Mouse (Mus musculus): ENCODE results near the gene Lysmd1. TPM values are rescaled to one million over a fixed set of nuclear protein-coding genes. Genes with fewer than 3 reads are reported as not detected.
"Not testable (repeated sequence)": the region's sequence is repeated elsewhere in the genome, so short reads cannot be mapped to it uniquely, and the experiment has no call there.

Lysmd1 gene
- polyA plus RNA-seq, 1 experiment from 2014 or later, result 11.7 TPM

GRCm38 (mm10) chr3:95132389-95132788, 1.5 kb upstream of the Lysmd1 start:
- not testable (repeated sequence) for H3K4me1 ChIP-seq (replicated peaks; ENCODE audit: control insufficient read depth, insufficient read depth, low read length); H3K36me3 ChIP-seq (ENCODE audit: control insufficient read depth, insufficient read depth, low read length); H3K27me3 ChIP-seq (ENCODE audit: control insufficient read depth, insufficient read depth, low read length); H3K4me2 ChIP-seq (ENCODE audit: low read depth, low read length, severe bottlenecking); H3K4me3 ChIP-seq (ENCODE audit: low read depth, low read length); H3K9me3 ChIP-seq (ENCODE audit: control insufficient read depth, low read length); ATAC-seq (replicated peaks; ENCODE audit: low FRiP score); H3K9ac ChIP-seq (ENCODE audit: low read length); DNase-seq (ENCODE audit: low spot score); H3K27ac ChIP-seq (ENCODE audit: low read depth, low read length)
- 75% methylated on average over 2 of the region's 2 CpGs for WGBS

- H3K4me3 ChIP-seq (ENCODE audit: low read depth, low read length), result peak overlapping the region; percentile 56
- no peaks in the 10 kb centered on the region for H3K9me3 ChIP-seq (ENCODE audit: control insufficient read depth, low read length)
- DNase-seq (ENCODE audit: low spot score) (no peak), ATAC-seq (replicated peaks; ENCODE audit: low FRiP score) (no peak; the same call in 1 of the 2 replicates)
- 0 out of 2 replicates have a peak, but pooled peaks cover 7% of the 10 kb centered on the region for H3K4me1 ChIP-seq (replicated peaks; ENCODE audit: control insufficient read depth, insufficient read depth, low read length)
- 0 out of 2 replicates have a peak overlapping the region, but pooled peaks have one; percentile 14 for H3K27ac ChIP-seq (ENCODE audit: low read depth, low read length)
- peak overlapping the region; percentile 70 for H3K9ac ChIP-seq (ENCODE audit: low read length)
- H3K4me2 ChIP-seq (ENCODE audit: low read depth, low read length, severe bottlenecking), result peak overlapping the region; percentile 90
- WGBS, result 58% methylated on average over 11 of the region's 11 CpGs
- H3K36me3 ChIP-seq (ENCODE audit: control insufficient read depth, insufficient read depth, low read length), result no peaks in the 10 kb centered on the region
- H3K27me3 ChIP-seq (ENCODE audit: control insufficient read depth, insufficient read depth, low read length), result no peaks in the 10 kb centered on the region
Measured at GRCm38 (mm10) chr3:95133176-95133575, 712 bp upstream of the Lysmd1 start.

GRCm38 (mm10) chr3:95134133-95134532, 245 bp downstream of the Lysmd1 start:
- H3K27me3 ChIP-seq (ENCODE audit: control insufficient read depth, insufficient read depth, low read length); DNase-seq (ENCODE audit: low spot score); H3K9ac ChIP-seq (ENCODE audit: low read length); H3K27ac ChIP-seq (ENCODE audit: low read depth, low read length); H3K4me2 ChIP-seq (ENCODE audit: low read depth, low read length, severe bottlenecking); H3K4me1 ChIP-seq (replicated peaks; ENCODE audit: control insufficient read depth, insufficient read depth, low read length); H3K36me3 ChIP-seq (ENCODE audit: control insufficient read depth, insufficient read depth, low read length); H3K4me3 ChIP-seq (ENCODE audit: low read depth, low read length); H3K9me3 ChIP-seq (ENCODE audit: control insufficient read depth, low read length): not testable (repeated sequence)
- no CpG with 5 or more reads among the region's 12 CpGs for WGBS
- peak; percentile 40 for ATAC-seq (replicated peaks; ENCODE audit: low FRiP score)

- Histone ChIP-seq H3K4me1 (replicated peaks; ENCODE audit: control insufficient read depth, insufficient read depth, low read length) (0 out of 2 replicates have a peak, but pooled peaks cover 7% of the 10 kb centered on the region), H3K4me2 (ENCODE audit: low read depth, low read length, severe bottlenecking) (peak overlapping the region; percentile 32), H3K27ac (ENCODE audit: low read depth, low read length) (no peak overlapping the region), H3K36me3 (ENCODE audit: control insufficient read depth, insufficient read depth, low read length) (no peaks in the 10 kb centered on the region), H3K9me3 (ENCODE audit: control insufficient read depth, low read length) (no peaks in the 10 kb centered on the region), H3K9ac (ENCODE audit: low read length) (no peak overlapping the region), H3K27me3 (ENCODE audit: control insufficient read depth, insufficient read depth, low read length) (no peaks in the 10 kb centered on the region), H3K4me3 (ENCODE audit: low read depth, low read length) (peak overlapping the region; percentile 17; the same call in 1 of the 2 replicates)
- ATAC-seq (replicated peaks; ENCODE audit: low FRiP score) (0 out of 2 replicates have a peak, but pooled peaks have one; percentile 22), DNase-seq (ENCODE audit: low spot score) (no peak)
- WGBS, result 43% methylated on average over 6 of the region's 6 CpGs
Measured at GRCm38 (mm10) chr3:95135023-95135422, 1.1 kb downstream of the Lysmd1 start.

GRCm38 (mm10) chr3:95135433-95136052, 1.7 kb downstream of the Lysmd1 start:
- Histone ChIP-seq H3K9ac (ENCODE audit: low read length) (no peak overlapping the region), H3K27ac (ENCODE audit: low read depth, low read length) (no peak overlapping the region), H3K36me3 (ENCODE audit: control insufficient read depth, insufficient read depth, low read length) (no peaks in the 10 kb centered on the region), H3K4me1 (replicated peaks; ENCODE audit: control insufficient read depth, insufficient read depth, low read length) (0 out of 2 replicates have a peak, but pooled peaks cover 7% of the 10 kb centered on the region), H3K9me3 (ENCODE audit: control insufficient read depth, low read length) (no peaks in the 10 kb centered on the region), H3K4me2 (ENCODE audit: low read depth, low read length, severe bottlenecking) (peak overlapping the region; percentile 32; the same call in 1 of the 2 replicates), H3K27me3 (ENCODE audit: control insufficient read depth, insufficient read depth, low read length) (no peaks in the 10 kb centered on the region), H3K4me3 (ENCODE audit: low read depth, low read length) (no peak overlapping the region)
- no peak for ATAC-seq (replicated peaks; ENCODE audit: low FRiP score)
- no peak for DNase-seq (ENCODE audit: low spot score)
- WGBS, result 89% methylated on average over 7 of the region's 7 CpGs

GRCm38 (mm10) chr3:95136336-95136735, 2.4 kb downstream of the Lysmd1 start:
- no peak for ATAC-seq (replicated peaks; ENCODE audit: low FRiP score)
- H3K4me3 ChIP-seq (ENCODE audit: low read depth, low read length), result no peak overlapping the region

GRCm38 (mm10) chr3:95139586-95140288, 5.8 kb downstream of the Lysmd1 start:
- 76% methylated on average over 25 of the region's 25 CpGs for WGBS
- ATAC-seq (replicated peaks; ENCODE audit: low FRiP score) (no peak), DNase-seq (ENCODE audit: low spot score) (no peak)
- H3K9me3 ChIP-seq (ENCODE audit: control insufficient read depth, low read length), result no peaks in the 10 kb centered on the region
- no peak overlapping the region for H3K27ac ChIP-seq (ENCODE audit: low read depth, low read length)
- no peaks in the 10 kb centered on the region for H3K27me3 ChIP-seq (ENCODE audit: control insufficient read depth, insufficient read depth, low read length)
- no peaks in the 10 kb centered on the region for H3K36me3 ChIP-seq (ENCODE audit: control insufficient read depth, insufficient read depth, low read length)
- no peak overlapping the region for H3K9ac ChIP-seq (ENCODE audit: low read length)
- H3K4me3 ChIP-seq (ENCODE audit: low read depth, low read length), result no peak overlapping the region
- H3K4me2 ChIP-seq (ENCODE audit: low read depth, low read length, severe bottlenecking), result no peak overlapping the region
- H3K4me1 ChIP-seq (replicated peaks; ENCODE audit: control insufficient read depth, insufficient read depth, low read length), result 0 out of 2 replicates have a peak, but pooled peaks cover 2% of the 10 kb centered on the region

More at GRCm38 (mm10) chr3:95136336-95136735, 2.4 kb downstream of the Lysmd1 start:
- Histone ChIP-seq H3K27ac (ENCODE audit: low read depth, low read length) (no peak overlapping the region), H3K36me3 (ENCODE audit: control insufficient read depth, insufficient read depth, low read length) (no peaks in the 10 kb centered on the region), H3K4me1 (replicated peaks; ENCODE audit: control insufficient read depth, insufficient read depth, low read length) (0 out of 2 replicates have a peak, but pooled peaks cover 7% of the 10 kb centered on the region), H3K4me2 (ENCODE audit: low read depth, low read length, severe bottlenecking) (no peak overlapping the region), H3K27me3 (ENCODE audit: control insufficient read depth, insufficient read depth, low read length) (no peaks in the 10 kb centered on the region), H3K9me3 (ENCODE audit: control insufficient read depth, low read length) (no peaks in the 10 kb centered on the region), H3K9ac (ENCODE audit: low read length) (no peak overlapping the region)
- no peak for DNase-seq (ENCODE audit: low spot score)
- 89% methylated on average over 3 of the region's 3 CpGs for WGBS

GRCm38 (mm10) chr3:95140289-95140595, 6.4 kb downstream of the Lysmd1 start:
- Histone ChIP-seq H3K9me3 (ENCODE audit: control insufficient read depth, low read length) (no peaks in the 10 kb centered on the region), H3K4me2 (ENCODE audit: low read depth, low read length, severe bottlenecking) (no peak overlapping the region), H3K36me3 (ENCODE audit: control insufficient read depth, insufficient read depth, low read length) (no peaks in the 10 kb centered on the region), H3K4me3 (ENCODE audit: low read depth, low read length) (no peak overlapping the region), H3K27me3 (ENCODE audit: control insufficient read depth, insufficient read depth, low read length) (no peaks in the 10 kb centered on the region), H3K27ac (ENCODE audit: low read depth, low read length) (no peak overlapping the region), H3K9ac (ENCODE audit: low read length) (no peak overlapping the region), H3K4me1 (replicated peaks; ENCODE audit: control insufficient read depth, insufficient read depth, low read length) (0 out of 2 replicates have a peak, but pooled peaks cover 2% of the 10 kb centered on the region)
- ATAC-seq (replicated peaks; ENCODE audit: low FRiP score), result no peak
- 59% methylated on average over 18 of the region's 18 CpGs for WGBS
- DNase-seq (ENCODE audit: low spot score), result no peak

Measured in forebrain, embryonic 11.5 days (tissue).